Mouse (Mus musculus) embryonic facial prominence, embryonic 12.5 days (tissue): ENCODE results near the gene Creb3l1. TPM values are rescaled to one million over a fixed set of nuclear protein-coding genes. Genes with fewer than 3 reads are reported as not detected.
A peak's percentile ranks its signal among the peaks of the same experiment; 100 is the strongest.

Source experiments
- ATAC-seq: fragments of 200-750 bp; cut with Nextera tagmentation; 2 replicates; pipeline ENCODE4 v1.8.0; 2017; ENCODE audit not compliant: insufficient number of reproducible peaks, insufficient read depth, low FRiP score, low TSS enrichment
- H3K27ac ChIP-seq: fragments of 300-500 bp; sonication (generic); 2 replicates; pipeline ENCODE4 v1.5.1; 2016; ENCODE audit warnings: mild to moderate bottlenecking
- H3K27me3 ChIP-seq: fragments of 300-500 bp; sonication (generic); 2 replicates; pipeline ENCODE4 v1.6.1; 2016; ENCODE audit warnings: mild to moderate bottlenecking, moderate library complexity
- H3K36me3 ChIP-seq: fragments of 300-500 bp; sonication (generic); 2 replicates; pipeline ENCODE4 v1.6.1; 2016; ENCODE audit warnings: mild to moderate bottlenecking
- H3K4me1 ChIP-seq: fragments of 300-500 bp; sonication (generic); 2 replicates; pipeline ENCODE4 v1.6.1; 2016
- H3K4me2 ChIP-seq: fragments of 300-500 bp; sonication (generic); replicated peaks from 2 replicates; pipeline ENCODE4 v1.6.1; 2016; ENCODE audit warnings: mild to moderate bottlenecking, moderate library complexity
- H3K4me3 ChIP-seq: fragments of 300-500 bp; sonication (generic); 2 replicates; pipeline ENCODE4 v1.5.1; 2016; ENCODE audit warnings: mild to moderate bottlenecking
- H3K9ac ChIP-seq: fragments of 300-500 bp; sonication (generic); 2 replicates; pipeline ENCODE4 v1.6.1; 2016; ENCODE audit warnings: mild to moderate bottlenecking, moderate library complexity
- H3K9me3 ChIP-seq: fragments of 300-500 bp; sonication (generic); 2 replicates; pipeline ENCODE4 v1.6.1; 2016; ENCODE audit warnings: mild to moderate bottlenecking, moderate library complexity
- WGBS: fragments of 180-500 bp; shearing (Covaris S2); methylation state at CpG from one replicate; pipeline ENCODE4 v1.1.7; 2016; 5-methylcytosine and 5-hydroxymethylcytosine counted together
- polyA plus RNA-seq: library from polyadenylated mRNA; unstranded; fragments of >200 nt; fragmentation: Nextera tagmentation; extraction: Ambion mirVana; gene quantifications from 2 replicates; pipeline ENCODE4 v1.2.1, GENCODE M21; 2016

The Creb3l1 gene
- polyA plus RNA-seq, 1 experiment from 2014 or later, result 3.6 TPM

DNA sequence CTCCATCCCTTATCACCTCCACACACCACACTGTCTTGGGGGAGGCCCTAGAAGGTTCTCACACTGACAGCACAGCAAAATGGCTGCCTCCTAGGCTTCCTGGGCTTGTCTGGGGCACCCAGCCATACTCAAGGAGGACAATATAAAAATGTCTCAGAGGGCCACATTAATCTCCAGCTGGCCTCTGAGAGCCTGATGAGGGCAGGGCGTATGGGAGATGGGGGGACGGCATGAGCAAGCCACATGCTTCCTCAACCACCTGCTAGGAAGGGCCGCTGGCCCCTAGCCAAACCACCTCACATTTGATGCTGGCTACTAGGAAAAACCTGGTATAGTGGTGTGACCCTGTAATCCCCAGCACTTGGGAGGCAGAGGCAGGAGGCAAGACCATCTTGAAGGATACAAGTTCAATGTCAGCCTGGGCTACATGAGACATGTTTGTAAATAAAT is 75.5 kb downstream of the Creb3l1 start:
- Histone ChIP-seq H3K27ac (no peak overlapping the region), H3K4me3 (no peak overlapping the region), H3K9ac (no peak overlapping the region), H3K4me2 (no peak overlapping the region), H3K27me3 (no peaks in the 10 kb centered on the region), H3K36me3 (no peaks in the 10 kb centered on the region), H3K9me3 (no peaks in the 10 kb centered on the region), H3K4me1 (peaks cover 50% of the 10 kb centered on the region)
- WGBS, result 78% methylated on average over 3 of the region's 3 CpGs
- ATAC-seq, result no peak

DNA sequence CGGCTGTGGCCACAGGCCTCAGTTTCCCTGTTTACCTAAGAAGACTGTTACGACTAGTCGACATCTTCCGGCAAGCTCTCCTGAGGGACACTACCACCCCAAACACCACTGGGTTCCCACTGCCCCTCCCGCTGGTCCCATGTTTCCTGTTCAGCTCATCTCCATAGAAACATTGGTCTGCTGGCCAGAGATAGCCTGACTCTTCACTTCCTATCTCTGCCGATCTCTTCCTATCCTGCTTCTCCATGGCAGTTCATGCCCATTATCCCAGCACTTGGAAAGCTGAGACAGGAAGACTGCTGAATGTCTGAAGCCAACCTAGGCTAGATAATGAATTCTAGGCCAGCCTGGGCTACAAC is 76.2 kb downstream of the Creb3l1 start:
- Histone ChIP-seq H3K4me1 (peaks cover 48% of the 10 kb centered on the region), H3K9ac (no peak overlapping the region), H3K4me2 (no peak overlapping the region), H3K27ac (peak overlapping the region; percentile 54; the same call in 1 of the 2 replicates), H3K4me3 (no peak overlapping the region), H3K9me3 (no peaks in the 10 kb centered on the region), H3K36me3 (no peaks in the 10 kb centered on the region), H3K27me3 (no peaks in the 10 kb centered on the region)
- 78% methylated on average over 6 of the region's 6 CpGs for WGBS
- no peak for ATAC-seq

DNA sequence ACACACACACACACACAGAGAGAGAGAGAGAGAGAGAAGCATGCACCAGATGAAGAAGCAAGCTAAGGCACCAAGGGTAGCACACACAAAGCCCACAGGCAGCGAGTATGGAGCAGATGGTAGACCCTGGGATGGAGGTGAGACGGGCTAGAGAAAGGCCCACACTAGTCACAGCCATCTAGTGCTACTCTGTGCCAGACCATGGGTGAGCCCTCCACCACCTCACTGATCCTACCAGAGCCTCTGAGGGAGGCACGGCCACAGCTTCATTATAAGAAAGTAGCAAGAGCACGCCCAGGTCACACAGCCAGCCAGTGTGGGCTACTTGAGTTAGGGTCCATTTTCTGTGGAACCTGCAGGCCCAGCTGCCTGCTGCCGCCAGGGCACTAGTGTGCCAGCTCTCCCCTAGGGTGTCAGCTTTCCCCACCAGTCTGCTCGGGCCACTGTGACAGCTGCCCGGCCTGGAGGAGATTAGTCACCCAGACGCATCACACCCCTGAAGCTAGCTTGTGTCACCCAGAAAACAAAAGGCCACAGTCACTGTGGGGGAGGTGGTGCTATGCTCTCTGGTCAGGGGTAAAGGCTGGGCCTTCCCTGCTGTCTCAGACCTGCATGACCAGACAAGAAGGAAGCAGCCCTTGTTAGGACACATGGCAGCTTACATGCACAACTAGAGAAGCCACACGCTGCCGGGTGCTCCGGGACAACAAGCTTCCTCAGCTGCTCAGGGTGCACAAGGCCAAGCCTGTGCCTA is 76.7 kb downstream of the Creb3l1 start:
- H3K27me3 ChIP-seq, result no peaks in the 10 kb centered on the region
- no peak overlapping the region for H3K4me2 ChIP-seq
- ATAC-seq, result no peak
- peak overlapping the region; percentile 54; the same call in 1 of the 2 replicates for H3K27ac ChIP-seq
- no peaks in the 10 kb centered on the region for H3K36me3 ChIP-seq
- H3K9ac ChIP-seq, result 0 out of 2 replicates have a peak overlapping the region, but pooled peaks have one; percentile 2
- H3K9me3 ChIP-seq, result no peaks in the 10 kb centered on the region
- WGBS, result 52% methylated on average over 11 of the region's 11 CpGs
- H3K4me3 ChIP-seq, result no peak overlapping the region
- H3K4me1 ChIP-seq, result peaks cover 48% of the 10 kb centered on the region

GRCm38 (mm10) chr2:91946836-91947235 is 77.5 kb downstream of the Creb3l1 start:
- Histone ChIP-seq H3K4me2 (no peak overlapping the region), H3K27me3 (no peaks in the 10 kb centered on the region), H3K4me1 (peaks cover 48% of the 10 kb centered on the region), H3K27ac (0 out of 2 replicates have a peak overlapping the region, but pooled peaks have one; percentile 2), H3K9me3 (no peaks in the 10 kb centered on the region), H3K4me3 (no peak overlapping the region), H3K9ac (no peak overlapping the region), H3K36me3 (peaks cover 6% of the 10 kb centered on the region; the same call in 1 of the 2 replicates)
- WGBS, result 66% methylated on average over 6 of the region's 6 CpGs
- no peak for ATAC-seq

GRCm38 (mm10) chr2:91945483-91945882 is 78.8 kb downstream of the Creb3l1 start, which contains the start of gene Gm9821:
Gene Gm9821 (plus strand): TSS chr2:91945703.
- peaks cover 45% of the 10 kb centered on the region for H3K4me1 ChIP-seq
- H3K9ac ChIP-seq, result no peak within 1 kb of the TSS
- peaks cover 11% of the 10 kb centered on the region; the same call in 1 of the 2 replicates for H3K36me3 ChIP-seq
- H3K27me3 ChIP-seq, result no peaks in the 10 kb centered on the region
- H3K27ac ChIP-seq, result no peak within 1 kb of the TSS
- H3K4me2 ChIP-seq, result no peak within 1 kb of the TSS
- 83% methylated on average over 18 of the region's 18 CpGs for WGBS
- H3K9me3 ChIP-seq, result no peaks in the 10 kb centered on the region
- ATAC-seq, result no peak
- no peak within 1 kb of the TSS for H3K4me3 ChIP-seq

DNA sequence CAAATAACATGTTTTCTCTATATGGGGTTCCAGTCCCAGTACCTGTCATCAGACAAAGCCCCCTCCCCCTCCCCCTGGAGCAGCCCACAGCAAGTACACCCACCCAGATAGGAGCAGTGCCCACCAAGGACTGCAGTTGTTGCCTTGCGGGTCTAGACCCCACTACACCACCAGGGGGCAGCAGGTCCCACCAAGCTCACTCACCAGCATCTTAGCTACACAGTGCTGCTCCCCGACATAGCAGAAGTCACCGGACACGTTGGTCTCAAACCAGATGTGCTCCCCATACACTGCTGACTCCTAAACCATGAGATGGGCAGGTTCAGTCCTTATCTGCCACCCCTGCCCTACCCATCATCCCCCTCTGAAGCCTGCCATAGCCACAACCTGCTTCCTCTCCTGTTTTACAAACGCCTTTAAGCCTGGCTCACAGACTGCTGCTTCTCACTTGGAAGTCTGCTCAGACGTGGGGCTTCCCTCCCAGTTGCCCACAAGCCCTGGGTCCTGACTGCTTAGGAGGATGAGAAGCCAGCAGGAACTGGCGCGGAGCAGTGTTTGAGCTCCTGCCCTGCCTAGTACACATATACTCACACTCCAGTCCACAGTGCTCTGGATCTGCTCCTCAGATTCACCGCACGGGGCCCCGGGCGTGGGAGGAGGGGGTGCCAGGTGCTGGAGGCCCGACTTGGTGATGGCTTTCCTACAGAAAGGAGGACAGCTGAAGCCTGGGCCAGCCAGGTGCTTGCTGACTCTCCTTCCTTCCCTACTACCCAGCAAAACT is 79.9 kb downstream of the Creb3l1 start:
- H3K4me2 ChIP-seq, result no peak overlapping the region
- H3K9ac ChIP-seq, result no peak overlapping the region
- 46% methylated on average over 13 of the region's 13 CpGs for whole genome bisulfite sequencing
- H3K27ac ChIP-seq, result no peak overlapping the region
- no peak overlapping the region for H3K4me3 ChIP-seq
- H3K27me3 ChIP-seq, result no peaks in the 10 kb centered on the region
- ATAC-seq, result peak; percentile 45; the same call in 1 of the 2 replicates
- H3K4me1 ChIP-seq, result peaks cover 34% of the 10 kb centered on the region
- peaks cover 21% of the 10 kb centered on the region for H3K36me3 ChIP-seq
- H3K9me3 ChIP-seq, result no peaks in the 10 kb centered on the region

DNA sequence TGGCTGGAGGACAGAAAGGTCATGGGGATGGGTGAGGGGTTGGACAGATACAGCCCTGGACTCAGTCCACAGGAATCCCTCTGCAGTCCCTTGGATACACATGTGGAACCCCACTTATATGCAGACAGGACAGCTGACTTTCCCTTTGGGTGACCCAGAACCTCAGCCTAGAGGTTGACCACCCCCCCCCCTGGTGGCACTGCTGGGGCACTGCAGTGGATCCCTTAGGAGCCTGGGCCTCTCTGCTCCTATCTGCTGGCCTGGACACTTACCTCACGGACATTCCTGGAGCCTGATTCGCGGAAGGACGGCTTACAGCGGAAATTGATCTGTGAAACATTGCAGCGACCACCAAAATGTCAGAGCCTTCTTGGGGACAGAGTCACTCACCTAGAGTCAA is 81.9 kb downstream of the Creb3l1 start:
- Histone ChIP-seq H3K36me3 (peaks cover 41% of the 10 kb centered on the region), H3K4me3 (no peak overlapping the region), H3K4me1 (peaks cover 22% of the 10 kb centered on the region; the same call in 1 of the 2 replicates), H3K9ac (no peak overlapping the region), H3K27ac (no peak overlapping the region), H3K4me2 (no peak overlapping the region), H3K27me3 (no peaks in the 10 kb centered on the region), H3K9me3 (no peaks in the 10 kb centered on the region)
- 79% methylated on average over 6 of the region's 6 CpGs for WGBS
- no peak for ATAC-seq

DNA sequence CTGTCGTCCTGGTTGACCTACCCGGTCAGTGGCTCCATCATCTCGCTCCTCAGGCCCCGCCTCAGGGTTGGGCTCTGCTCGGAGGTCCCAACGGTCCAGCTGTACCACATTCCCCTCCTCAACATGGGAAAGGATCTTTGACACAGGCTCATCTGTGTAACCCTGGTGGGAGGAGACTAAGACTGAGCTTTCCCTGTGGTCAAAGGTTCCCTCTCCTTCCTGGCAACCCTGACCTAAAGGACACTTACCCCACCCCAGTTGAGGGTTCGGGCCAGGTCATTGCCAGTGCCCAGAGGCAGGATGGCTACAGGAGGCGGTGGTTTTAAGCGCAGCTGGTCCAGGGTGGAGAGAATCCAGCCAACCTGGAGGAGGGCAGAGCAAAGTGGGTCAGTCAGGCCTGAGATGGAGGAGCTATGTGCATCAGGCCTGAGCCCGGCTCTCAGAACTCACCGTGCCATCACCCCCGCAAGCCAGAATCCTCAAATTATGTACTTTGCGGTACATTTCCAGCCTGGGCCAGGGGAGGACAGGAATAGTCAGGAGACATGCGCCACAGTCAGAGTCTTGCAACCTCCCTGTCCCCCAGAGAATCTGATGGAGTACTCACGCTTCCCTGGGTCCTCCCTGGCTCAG is 84.9 kb downstream of the Creb3l1 start:
- H3K9ac ChIP-seq, result no peak overlapping the region
- no peaks in the 10 kb centered on the region for H3K9me3 ChIP-seq
- H3K4me2 ChIP-seq, result no peak overlapping the region
- no peak for ATAC-seq
- H3K4me1 ChIP-seq, result peaks cover 6% of the 10 kb centered on the region; the same call in 1 of the 2 replicates
- H3K27ac ChIP-seq, result no peak overlapping the region
- whole genome bisulfite sequencing, result 82% methylated on average over 15 of the region's 15 CpGs
- no peak overlapping the region for H3K4me3 ChIP-seq
- peaks cover 60% of the 10 kb centered on the region for H3K36me3 ChIP-seq
- H3K27me3 ChIP-seq, result no peaks in the 10 kb centered on the region

GRCm38 (mm10) chr2:91936154-91936553 is 88.1 kb downstream of the Creb3l1 start:
- no peak overlapping the region for H3K9ac ChIP-seq
- no peak overlapping the region for H3K27ac ChIP-seq
- ATAC-seq, result no peak
- no peak overlapping the region for H3K4me3 ChIP-seq
- WGBS, result 88% methylated on average over 7 of the region's 7 CpGs
- no peaks in the 10 kb centered on the region for H3K27me3 ChIP-seq
- peaks cover 21% of the 10 kb centered on the region for H3K4me1 ChIP-seq
- H3K9me3 ChIP-seq, result no peaks in the 10 kb centered on the region
- no peak overlapping the region for H3K4me2 ChIP-seq
- peaks cover 54% of the 10 kb centered on the region for H3K36me3 ChIP-seq

DNA sequence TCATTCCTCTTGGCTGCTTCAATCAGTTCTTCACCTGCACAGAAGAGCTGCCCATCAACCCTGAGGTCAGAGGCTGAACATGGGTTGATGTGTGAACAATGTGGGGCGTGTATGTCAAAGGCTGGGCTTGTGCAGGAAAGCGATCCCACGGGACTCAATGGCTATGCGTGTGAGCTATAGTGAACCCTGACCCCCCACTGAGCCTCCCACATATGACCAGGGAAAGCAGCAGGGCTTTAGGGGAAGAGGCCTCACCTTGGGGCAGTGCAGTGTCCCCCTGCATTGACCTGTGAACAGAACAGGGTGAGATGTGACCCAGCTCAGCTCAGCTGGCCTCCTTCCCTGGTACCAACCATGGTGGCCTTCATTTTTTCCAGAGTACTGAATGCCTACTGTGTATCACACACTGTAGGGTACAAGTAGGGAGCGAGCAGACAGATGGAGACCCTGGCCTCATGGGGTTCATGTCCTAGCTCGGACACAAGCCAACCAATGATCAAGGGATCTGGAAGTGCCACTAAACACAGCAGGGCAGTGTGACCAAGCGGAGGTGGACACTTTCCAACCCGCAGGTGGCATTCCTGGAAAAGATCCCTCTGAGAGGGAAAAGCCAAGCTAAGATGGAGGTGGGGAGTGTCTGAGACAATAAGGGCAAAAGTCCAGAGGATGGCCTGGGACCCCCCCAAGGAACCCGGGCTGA is 89.3 kb downstream of the Creb3l1 start:
- H3K36me3 ChIP-seq, result peaks cover 45% of the 10 kb centered on the region
- H3K9me3 ChIP-seq, result no peaks in the 10 kb centered on the region
- 0 out of 2 replicates have a peak overlapping the region, but pooled peaks have one; percentile 98 for H3K27ac ChIP-seq
- H3K4me3 ChIP-seq, result no peak overlapping the region
- no peak overlapping the region for H3K9ac ChIP-seq
- no peak overlapping the region for H3K4me2 ChIP-seq
- no peaks in the 10 kb centered on the region for H3K27me3 ChIP-seq
- 81% methylated on average over 9 of the region's 9 CpGs for WGBS
- no peak for ATAC-seq
- H3K4me1 ChIP-seq, result peaks cover 21% of the 10 kb centered on the region

- peak overlapping the region; percentile 98 for H3K27ac ChIP-seq
Observed at GRCm38 (mm10) chr2:91934016-91934415, 90.3 kb downstream of the Creb3l1 start.

More at GRCm38 (mm10) chr2:91934016-91934415, 90.3 kb downstream of the Creb3l1 start:
- Histone ChIP-seq H3K9ac (no peak overlapping the region), H3K27me3 (no peaks in the 10 kb centered on the region), H3K4me1 (peaks cover 25% of the 10 kb centered on the region), H3K9me3 (no peaks in the 10 kb centered on the region), H3K4me2 (no peak overlapping the region), H3K4me3 (no peak overlapping the region), H3K36me3 (peaks cover 39% of the 10 kb centered on the region)
- WGBS, result 43% methylated on average over 8 of the region's 8 CpGs
- ATAC-seq, result no peak
